Mouse (Mus musculus) neural tube, embryonic 10.5 days (tissue): ENCODE data around the gene Prame.
A peak's percentile ranks its signal among the peaks of the same experiment; 100 is the strongest.
"Not testable (repeated sequence)": the region's sequence is repeated elsewhere in the genome, so short reads cannot be mapped to it uniquely, and the experiment has no call there.

ENCODE experiments used
- DNase-seq: peaks from one replicate; pipeline ENCODE4 v3.0.0-alpha.2; 2017; ENCODE audit warnings: low spot score; ENCODE audit errors: extremely low spot score

Prame gene

GRCm38 (mm10) chrX:135627605-135628004 is at the start of gene Prame:
TSS of gene Prame (minus strand) at chrX:135627705.
- no peak for DNase-seq

DNA sequence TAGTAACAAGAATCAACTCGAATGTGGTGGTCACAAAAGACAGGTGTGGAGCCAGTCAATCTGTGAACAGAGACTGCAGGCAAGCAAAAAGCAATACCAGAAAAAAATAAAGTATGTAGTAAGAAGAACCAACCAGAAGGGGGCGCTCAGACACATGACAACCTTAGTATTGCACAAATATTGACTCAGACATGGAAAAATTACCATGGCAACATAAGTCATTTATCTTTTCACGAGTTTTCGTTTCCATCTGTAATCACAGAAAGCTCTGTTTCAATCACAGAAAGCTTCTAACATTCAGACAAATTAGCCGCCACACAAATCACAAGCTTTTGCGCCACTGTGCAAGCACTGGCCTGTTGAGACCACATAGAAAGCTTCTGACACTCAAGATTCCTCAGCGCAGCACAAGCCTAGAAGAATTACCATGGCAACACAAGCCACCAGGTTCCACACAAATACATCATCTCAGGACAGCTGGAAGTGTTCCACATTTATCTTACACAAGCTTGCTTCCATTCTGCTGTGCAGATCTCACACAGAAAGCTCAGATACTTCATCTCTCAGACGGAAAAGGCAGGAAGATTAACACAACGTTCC is 24.8 kb upstream of the Prame start:
- peak; percentile 11 for DNase-seq

GRCm38 (mm10) chrX:135601298-135602029 is 26.0 kb downstream of the Prame start:
- DNase-seq: peak; percentile 12

DNA sequence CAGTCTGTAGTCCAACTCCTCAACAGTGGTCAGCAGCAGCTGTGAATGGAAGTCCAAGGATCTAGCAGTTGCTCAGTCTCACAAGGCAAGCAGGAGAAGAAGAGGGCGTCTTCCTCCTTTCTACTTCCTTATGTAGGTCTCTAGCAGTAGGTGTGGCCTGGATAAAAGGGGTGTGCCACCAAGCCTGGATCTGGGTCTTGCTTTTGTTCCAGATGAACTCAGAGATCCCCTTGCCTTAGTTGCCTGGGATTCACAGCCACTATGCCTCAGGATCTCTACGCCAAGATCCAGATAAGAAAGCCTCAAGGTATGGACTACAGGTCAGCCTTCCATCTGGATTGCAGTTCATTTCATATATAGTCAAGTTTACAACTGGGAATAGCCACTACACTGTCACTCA is 28.8 kb downstream of the Prame start, which contains the start of gene Nxf7:
Nxf7 (minus strand) TSS at position 101 of the 400 bp plus-strand sequence.
- DNase-seq: no peak

GRCm38 (mm10) chrX:135598096-135598495 is 29.4 kb downstream of the Prame start:
- no peak for DNase-seq

DNA sequence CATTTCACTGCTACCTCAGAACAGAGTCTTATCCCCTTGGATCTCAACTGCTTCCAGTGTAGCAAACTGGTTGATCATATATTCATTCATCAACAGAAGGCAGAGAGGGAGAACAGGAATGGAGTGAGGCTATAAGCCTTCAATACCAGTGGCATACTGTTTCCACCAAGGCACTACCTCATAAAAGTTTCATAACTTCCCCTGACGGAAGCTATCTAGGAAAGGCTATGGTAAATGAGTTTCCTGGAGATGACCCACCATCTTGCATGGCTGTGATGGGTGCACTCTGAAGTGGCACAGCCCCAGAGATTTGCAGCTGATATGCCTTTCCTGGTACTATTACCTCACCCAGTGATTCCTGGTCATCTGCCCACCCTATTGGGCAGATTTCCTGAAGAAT is 51.1 kb downstream of the Prame start:
- DNase-seq: no peak

DNA sequence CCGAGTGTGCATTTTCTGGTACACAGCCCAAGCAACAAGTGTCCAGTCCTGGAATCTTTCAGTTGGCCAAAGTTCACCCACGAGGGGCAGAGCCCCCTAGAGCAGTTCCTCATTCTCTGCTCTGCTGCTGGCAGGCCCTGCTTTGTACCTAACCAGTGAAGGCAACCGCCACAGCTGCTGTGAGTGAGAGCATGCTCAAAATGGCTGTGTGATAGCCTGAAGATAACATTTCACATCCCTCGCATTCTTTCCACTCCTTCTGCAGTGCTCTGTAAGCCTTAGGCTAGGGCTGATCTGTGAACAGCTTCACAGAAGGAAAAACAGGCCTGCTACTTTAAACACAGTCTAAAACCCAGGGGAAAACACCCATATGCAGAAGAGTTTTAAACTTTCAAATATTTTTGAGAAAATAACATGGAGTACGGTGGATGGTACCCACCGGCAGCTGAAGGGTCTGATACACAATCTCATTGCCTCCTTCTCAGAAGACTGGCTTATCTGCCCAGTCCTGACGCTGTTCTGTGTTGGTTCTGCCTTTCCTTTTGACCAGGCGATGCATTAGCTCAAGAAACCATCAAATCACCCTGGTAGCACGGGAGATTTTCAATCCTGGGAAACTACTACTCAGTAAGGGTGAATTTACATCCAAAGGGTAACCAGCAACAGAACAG is 52.4 kb downstream of the Prame start:
- DNase-seq: not testable (repeated sequence)

GRCm38 (mm10) chrX:135574261-135574957 is 53.1 kb downstream of the Prame start:
- DNase-seq: not testable (repeated sequence)

GRCm38 (mm10) chrX:135569467-135569866 is 58.0 kb downstream of the Prame start:
- peak; percentile 55 for DNase-seq

DNA sequence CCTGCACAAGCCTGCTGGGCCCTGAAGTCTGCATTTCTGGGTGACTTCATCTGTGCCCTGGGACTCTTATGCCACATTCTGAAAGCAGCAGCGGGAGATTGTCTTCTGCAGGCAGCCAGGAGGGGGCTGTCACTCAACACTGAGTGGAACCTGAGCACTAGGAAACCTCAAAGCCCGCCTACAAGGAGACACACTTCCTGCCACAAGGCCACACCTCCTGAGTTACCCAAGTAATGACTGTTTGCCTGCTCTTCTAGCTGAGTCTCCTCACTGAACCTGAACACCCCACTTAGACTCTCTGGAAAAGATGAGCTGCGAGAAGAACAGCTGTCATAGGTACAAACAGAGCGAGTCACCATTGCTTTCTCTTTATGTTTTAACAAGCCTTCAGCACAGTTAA is 62.6 kb downstream of the Prame start:
- not testable (repeated sequence) for DNase-seq
